Mouse (Mus musculus): ENCODE measurements around the gene Them5.

GRCm38 (mm10) chr3:94369709-94370108 lies 27.8 kb downstream of the Them5 start:
- TF ChIP-seq CTCF (IDR thresholded peaks at IDR 0.05; ENCODE audit: low read depth) (no peak), EP300 (IDR thresholded peaks at IDR 0.05; ENCODE audit: low read depth) (no peak)

Data from heart, postnatal 0 days (tissue).